Mouse (Mus musculus): ENCODE measurements around the gene Caps2.
"Not testable (repeated sequence)": the region's sequence is repeated elsewhere in the genome, so short reads cannot be mapped to it uniquely, and the experiment has no call there.

DNA sequence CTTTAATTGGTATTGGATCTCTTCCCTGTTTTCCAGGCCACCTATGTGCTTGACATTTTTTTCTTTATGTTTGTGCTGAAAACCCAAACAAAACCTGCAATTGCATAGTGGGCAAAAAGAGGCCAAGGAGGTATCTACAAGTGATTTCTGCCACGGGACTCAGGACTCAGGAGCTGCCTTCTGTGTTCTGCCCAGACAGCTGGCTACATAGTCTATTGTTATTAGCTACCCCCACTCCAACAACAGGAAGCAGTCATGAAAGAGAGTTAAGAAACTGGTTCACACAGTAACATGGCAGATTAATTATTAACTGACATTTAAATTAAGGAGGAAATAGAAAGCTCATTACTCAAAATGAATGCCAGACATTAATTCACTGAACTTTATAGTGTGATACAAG, 69.3 kb downstream of the Caps2 start:
- TF ChIP-seq POLR2A (IDR thresholded peaks at IDR 0.05; ENCODE audit: borderline replicate concordance, extremely low read depth, low read depth, low read length); CTCF (IDR thresholded peaks at IDR 0.05; ENCODE audit: insufficient read depth, low read length): not testable (repeated sequence)
